Mouse (Mus musculus): ENCODE results near the gene Gm26602. TPM values are rescaled to one million over a fixed set of nuclear protein-coding genes. Genes with fewer than 3 reads are reported as not detected.
"Not testable (repeated sequence)": the region's sequence is repeated elsewhere in the genome, so short reads cannot be mapped to it uniquely, and the experiment has no call there.

Gene Gm26602
- total and polyA plus RNA-seq, 2 experiments from 2014 or later = 39.2 TPM; not detected in 1

DNA sequence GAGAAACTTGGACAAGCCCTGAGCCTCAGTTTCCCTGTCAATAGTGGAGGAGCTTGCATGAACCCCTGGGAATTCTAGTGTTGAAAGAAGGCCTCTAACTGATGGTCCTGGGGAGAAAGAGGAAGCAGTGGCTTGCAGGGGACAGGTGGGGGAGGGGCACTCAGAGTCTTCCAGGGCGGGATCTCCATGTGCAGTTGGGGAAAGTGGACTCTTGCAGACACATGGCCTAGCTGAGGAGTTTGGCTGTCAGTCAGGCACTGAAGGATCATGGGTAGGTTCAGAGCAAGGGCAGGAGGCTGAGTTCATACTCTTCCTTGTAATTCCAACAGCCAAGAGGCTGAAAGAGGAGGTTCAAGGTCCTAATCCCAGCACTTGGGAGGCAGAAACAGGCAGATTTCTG lies 33.5 kb upstream of the Gm26602 start:
- WGBS = 60% methylated on average over 1 of the region's 1 CpGs
- Histone ChIP-seq H3K9ac (no peak overlapping the region), H3K9me3 (ENCODE audit: low read length) (no peaks in the 10 kb centered on the region), H3K36me3 (ENCODE audit: insufficient read depth) (no peaks in the 10 kb centered on the region), H3K4me2 (ENCODE audit: low read depth) (no peak overlapping the region), H3K27ac (ENCODE audit: low read depth, low read length) (no peak overlapping the region), H3K4me3 (ENCODE audit: low read depth, low read length) (no peak overlapping the region), H3K4me1 (ENCODE audit: insufficient read depth) (no peaks in the 10 kb centered on the region), H3K27me3 (ENCODE audit: insufficient read depth, low read length) (peaks cover 5% of the 10 kb centered on the region; the same call in 1 of the 2 replicates)
- DNase-seq (no peak), ATAC-seq (no peak)
- no peak for TF ChIP-seq CTCF (IDR thresholded peaks at IDR 0.05; ENCODE audit: low read depth)

DNA sequence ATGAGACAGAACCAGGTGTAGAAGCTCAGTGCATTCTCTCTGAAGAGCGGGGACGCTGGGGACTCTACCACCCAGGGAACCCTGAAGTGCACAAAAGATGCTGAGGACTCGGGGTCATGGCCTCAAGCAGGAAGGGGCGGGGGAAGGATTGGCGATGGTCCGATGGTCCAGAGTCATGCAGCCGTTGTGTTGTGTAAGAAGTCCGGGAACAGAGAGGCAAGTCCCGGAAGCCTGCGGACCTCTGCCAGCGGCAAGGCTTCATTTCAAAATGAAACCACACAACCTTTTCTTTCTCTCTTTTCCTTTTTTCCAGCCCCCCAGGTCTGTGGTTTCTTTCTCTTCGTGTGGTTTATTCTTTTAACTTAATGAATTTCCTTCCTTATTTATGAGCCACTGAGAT lies 32.9 kb upstream of the Gm26602 start:
- no peaks in the 10 kb centered on the region for H3K4me1 ChIP-seq (ENCODE audit: insufficient read depth)
- H3K27me3 ChIP-seq (ENCODE audit: insufficient read depth, low read length) = peaks cover 5% of the 10 kb centered on the region; the same call in 1 of the 2 replicates
- H3K4me3 ChIP-seq (ENCODE audit: low read depth, low read length) = no peak overlapping the region
- no peak for DNase-seq
- ATAC-seq = no peak
- H3K36me3 ChIP-seq (ENCODE audit: insufficient read depth) = no peaks in the 10 kb centered on the region
- H3K9ac ChIP-seq = no peak overlapping the region
- no peak overlapping the region for H3K4me2 ChIP-seq (ENCODE audit: low read depth)
- no peak for TF ChIP-seq CTCF (IDR thresholded peaks at IDR 0.05; ENCODE audit: low read depth)
- no peaks in the 10 kb centered on the region for H3K9me3 ChIP-seq (ENCODE audit: low read length)
- 57% methylated on average over 12 of the region's 12 CpGs for WGBS
- H3K27ac ChIP-seq (ENCODE audit: low read depth, low read length) = no peak overlapping the region

DNA sequence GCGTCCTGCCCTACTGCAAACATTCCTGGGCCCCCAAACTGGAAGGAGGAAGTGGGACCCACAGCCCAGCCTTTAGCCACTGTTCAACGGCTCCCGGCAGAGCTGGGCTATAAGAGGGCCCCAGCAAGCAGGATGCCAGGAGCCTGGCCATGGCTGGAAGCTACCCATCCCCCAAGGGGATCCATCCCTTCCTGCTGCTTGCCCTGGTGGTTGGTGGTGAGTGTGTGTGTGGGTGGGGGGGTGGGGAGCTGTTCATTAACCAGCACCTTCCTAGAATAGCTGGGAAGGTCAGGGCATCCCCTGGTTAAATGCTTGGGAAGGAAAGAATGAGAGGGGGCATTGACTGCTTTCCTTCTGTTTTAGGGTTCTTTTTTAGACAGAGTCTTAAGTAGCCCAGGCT lies 31.1 kb upstream of the Gm26602 start:
- ATAC-seq = no peak
- H3K9ac ChIP-seq = no peak overlapping the region

DNA sequence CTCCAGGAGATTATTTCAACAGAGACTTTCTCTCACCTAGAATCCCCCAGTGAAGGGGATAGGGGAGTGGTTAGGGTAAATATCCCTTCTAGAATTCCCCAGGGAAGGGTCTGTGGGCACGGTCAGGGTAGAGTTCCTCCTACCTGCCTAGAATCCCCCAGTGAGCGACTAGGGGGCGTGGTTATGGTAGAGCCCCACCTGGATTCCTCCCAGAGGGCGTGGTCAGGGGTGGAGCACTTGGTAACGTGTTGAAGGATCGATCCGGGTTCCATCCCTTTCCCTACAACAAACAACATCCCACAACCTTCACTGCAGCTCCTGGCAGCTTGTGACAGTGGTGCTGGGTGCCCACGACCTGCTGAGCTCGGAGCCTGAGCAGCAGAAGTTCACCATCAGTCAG lies 29.9 kb upstream of the Gm26602 start:
- Histone ChIP-seq H3K9ac (no peak overlapping the region), H3K27me3 (ENCODE audit: insufficient read depth, low read length) (peaks cover 5% of the 10 kb centered on the region; the same call in 1 of the 2 replicates), H3K4me1 (ENCODE audit: insufficient read depth) (no peaks in the 10 kb centered on the region), H3K4me3 (ENCODE audit: low read depth, low read length) (no peak overlapping the region), H3K4me2 (ENCODE audit: low read depth) (no peak overlapping the region), H3K36me3 (ENCODE audit: insufficient read depth) (no peaks in the 10 kb centered on the region), H3K9me3 (ENCODE audit: low read length) (no peaks in the 10 kb centered on the region), H3K27ac (ENCODE audit: low read depth, low read length) (no peak overlapping the region)
- WGBS = 29% methylated on average over 9 of the region's 9 CpGs
- TF ChIP-seq CTCF (IDR thresholded peaks at IDR 0.05; ENCODE audit: low read depth) = no peak
- DNase-seq (no peak), ATAC-seq (no peak)

More for the DNA sequence above, 31.1 kb upstream of the Gm26602 start:
- no peak for DNase-seq
- Histone ChIP-seq H3K4me1 (ENCODE audit: insufficient read depth) (no peaks in the 10 kb centered on the region), H3K27ac (ENCODE audit: low read depth, low read length) (no peak overlapping the region), H3K4me2 (ENCODE audit: low read depth) (no peak overlapping the region), H3K4me3 (ENCODE audit: low read depth, low read length) (no peak overlapping the region), H3K36me3 (ENCODE audit: insufficient read depth) (no peaks in the 10 kb centered on the region), H3K9me3 (ENCODE audit: low read length) (no peaks in the 10 kb centered on the region), H3K27me3 (ENCODE audit: insufficient read depth, low read length) (peaks cover 5% of the 10 kb centered on the region; the same call in 1 of the 2 replicates)
- WGBS = 61% methylated on average over 3 of the region's 3 CpGs
- no peak for TF ChIP-seq CTCF (IDR thresholded peaks at IDR 0.05; ENCODE audit: low read depth)

DNA sequence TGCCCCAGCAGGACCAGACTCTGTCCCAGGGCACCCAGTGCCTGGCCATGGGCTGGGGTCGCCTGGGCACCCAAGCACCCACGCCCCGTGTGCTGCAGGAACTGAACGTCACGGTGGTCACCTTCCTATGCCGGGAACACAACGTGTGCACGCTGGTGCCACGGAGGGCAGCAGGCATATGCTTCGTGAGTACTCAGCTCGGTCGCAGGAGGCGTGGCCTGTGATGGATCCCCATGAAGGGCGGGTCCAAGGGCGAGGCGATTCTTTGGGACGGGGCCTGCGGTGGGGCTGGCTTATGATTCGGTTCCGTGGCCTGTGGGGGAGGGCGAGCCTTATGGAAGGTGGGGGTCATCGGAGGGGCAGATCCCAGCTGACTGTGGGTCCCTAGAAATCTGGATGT lies 28.7 kb upstream of the Gm26602 start:
- H3K4me2 ChIP-seq (ENCODE audit: low read depth) = no peak overlapping the region
- no peak overlapping the region for H3K9ac ChIP-seq
- DNase-seq (no peak), ATAC-seq (no peak)
- H3K36me3 ChIP-seq (ENCODE audit: insufficient read depth) = no peaks in the 10 kb centered on the region
- no peaks in the 10 kb centered on the region for H3K4me1 ChIP-seq (ENCODE audit: insufficient read depth)
- H3K9me3 ChIP-seq (ENCODE audit: low read length) = no peaks in the 10 kb centered on the region
- WGBS = 9% methylated on average over 22 of the region's 22 CpGs
- peaks cover 5% of the 10 kb centered on the region; the same call in 1 of the 2 replicates for H3K27me3 ChIP-seq (ENCODE audit: insufficient read depth, low read length)
- no peak overlapping the region for H3K4me3 ChIP-seq (ENCODE audit: low read depth, low read length)
- no peak overlapping the region for H3K27ac ChIP-seq (ENCODE audit: low read depth, low read length)
- TF ChIP-seq CTCF (IDR thresholded peaks at IDR 0.05; ENCODE audit: low read depth) = no peak

DNA sequence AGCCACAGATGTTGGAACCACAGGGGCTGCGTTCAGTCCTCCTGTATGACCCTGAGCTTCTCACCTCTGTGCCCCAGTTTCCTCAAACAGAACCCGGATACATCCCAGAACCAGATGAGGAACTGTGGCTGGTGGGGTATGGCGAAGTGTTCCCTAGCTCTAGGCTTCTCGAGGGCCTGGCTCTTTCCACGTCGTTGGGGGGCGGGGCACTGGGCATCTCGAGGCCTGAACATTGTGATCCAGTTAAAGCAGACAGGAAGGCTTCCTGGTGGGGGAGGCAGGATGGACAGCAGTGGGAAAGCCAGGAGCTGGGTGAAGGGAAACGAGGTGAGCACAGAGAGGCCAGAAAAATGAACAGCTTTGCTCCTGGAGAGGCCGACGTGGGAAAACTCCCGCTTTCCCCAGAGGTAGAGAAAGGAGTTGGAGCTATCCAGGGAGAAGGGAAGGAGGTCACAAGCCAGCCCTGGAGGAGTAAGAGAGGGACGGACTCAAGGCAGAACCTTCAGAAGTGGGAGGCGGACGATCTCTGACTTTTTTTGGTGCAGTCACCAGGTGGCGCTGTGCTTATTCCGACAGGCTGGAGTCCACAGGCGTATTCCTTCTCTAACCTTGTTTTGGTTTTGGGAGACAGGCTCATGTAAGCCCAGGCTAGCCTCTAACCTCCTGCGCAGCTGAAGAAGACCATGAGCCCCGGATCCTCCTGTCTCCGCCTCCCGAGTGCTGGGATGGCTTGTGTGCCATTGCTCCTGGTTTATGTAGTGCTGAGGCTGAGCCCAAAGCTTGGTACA lies 27.2 kb upstream of the Gm26602 start:
- 15% methylated on average over 22 of the region's 22 CpGs for WGBS
- no peak overlapping the region for H3K9ac ChIP-seq
- DNase-seq = peak; percentile 84
- no peaks in the 10 kb centered on the region for H3K36me3 ChIP-seq (ENCODE audit: insufficient read depth)
- no peak overlapping the region for H3K27ac ChIP-seq (ENCODE audit: low read depth, low read length)
- peaks cover 5% of the 10 kb centered on the region; the same call in 1 of the 2 replicates for H3K27me3 ChIP-seq (ENCODE audit: insufficient read depth, low read length)
- H3K9me3 ChIP-seq (ENCODE audit: low read length) = no peaks in the 10 kb centered on the region
- peak; percentile 84 for TF ChIP-seq CTCF (IDR thresholded peaks at IDR 0.05; ENCODE audit: low read depth)
- H3K4me3 ChIP-seq (ENCODE audit: low read depth, low read length) = no peak overlapping the region
- no peaks in the 10 kb centered on the region for H3K4me1 ChIP-seq (ENCODE audit: insufficient read depth)
- H3K4me2 ChIP-seq (ENCODE audit: low read depth) = no peak overlapping the region
- peak; percentile 67 for ATAC-seq

DNA sequence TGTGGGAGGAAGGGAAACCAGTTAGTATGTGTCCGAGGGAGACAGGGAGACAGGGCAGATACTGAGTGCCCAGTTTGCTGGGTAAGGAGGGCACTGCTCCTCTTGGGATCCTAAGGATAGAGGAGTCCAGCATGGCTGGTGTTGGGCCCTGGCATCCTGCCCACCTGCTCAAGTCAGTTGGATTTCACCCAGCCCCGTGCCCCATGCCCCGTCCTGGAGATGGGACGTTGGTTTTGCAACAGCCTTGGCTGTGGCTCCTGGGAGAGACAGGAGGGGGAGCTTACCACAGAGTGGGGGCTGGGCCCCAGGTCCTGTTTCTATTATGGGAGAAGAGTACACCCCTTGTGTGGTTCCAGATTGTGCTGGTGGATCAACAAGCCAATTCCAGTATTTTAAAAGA lies 26.2 kb upstream of the Gm26602 start:
- H3K27ac ChIP-seq (ENCODE audit: low read depth, low read length) = no peak overlapping the region
- no peaks in the 10 kb centered on the region for H3K4me1 ChIP-seq (ENCODE audit: insufficient read depth)
- peaks cover 5% of the 10 kb centered on the region; the same call in 1 of the 2 replicates for H3K27me3 ChIP-seq (ENCODE audit: insufficient read depth, low read length)
- no peaks in the 10 kb centered on the region for H3K9me3 ChIP-seq (ENCODE audit: low read length)
- H3K36me3 ChIP-seq (ENCODE audit: insufficient read depth) = no peaks in the 10 kb centered on the region
- H3K4me3 ChIP-seq (ENCODE audit: low read depth, low read length) = no peak overlapping the region
- no peak for TF ChIP-seq CTCF (IDR thresholded peaks at IDR 0.05; ENCODE audit: low read depth)
- 45% methylated on average over 4 of the region's 4 CpGs for WGBS
- DNase-seq (no peak), ATAC-seq (no peak)
- no peak overlapping the region for H3K9ac ChIP-seq
- no peak overlapping the region for H3K4me2 ChIP-seq (ENCODE audit: low read depth)

DNA sequence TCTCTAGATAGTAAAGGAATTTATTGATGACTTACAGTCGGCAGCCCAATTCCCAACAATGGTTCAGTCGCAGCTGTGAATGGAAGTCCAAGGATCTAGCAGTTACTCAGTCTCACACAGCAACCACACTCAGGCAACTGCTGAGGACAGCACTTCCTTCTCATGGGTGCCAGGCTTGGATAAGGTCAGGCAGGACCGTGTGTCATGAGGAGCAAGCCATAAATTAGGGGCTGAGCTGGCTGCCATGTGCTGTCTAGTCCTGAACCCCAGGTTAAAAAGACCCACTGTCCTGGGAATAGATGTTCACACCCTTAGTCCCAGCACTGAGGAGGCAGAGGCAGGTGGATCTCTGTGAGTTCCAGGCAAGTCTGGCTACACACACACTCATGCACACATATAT lies 25.7 kb upstream of the Gm26602 start:
- WGBS = 85% methylated on average over 2 of the region's 3 CpGs
- H3K9me3 ChIP-seq (ENCODE audit: low read length); DNase-seq; H3K27ac ChIP-seq (ENCODE audit: low read depth, low read length); ATAC-seq; H3K4me3 ChIP-seq (ENCODE audit: low read depth, low read length); H3K36me3 ChIP-seq (ENCODE audit: insufficient read depth); H3K27me3 ChIP-seq (ENCODE audit: insufficient read depth, low read length); H3K4me2 ChIP-seq (ENCODE audit: low read depth); H3K4me1 ChIP-seq (ENCODE audit: insufficient read depth); H3K9ac ChIP-seq: not testable (repeated sequence)

All from forebrain, postnatal 0 days (tissue).